Mouse (Mus musculus) forebrain, postnatal 0 days (tissue): Measurements from ENCODE around the gene Fam71b. TPM values are rescaled to one million over a fixed set of nuclear protein-coding genes. Genes with fewer than 3 reads are reported as not detected.

Source experiments
- ATAC-seq: fragments of 200-750 bp; cut with Nextera tagmentation; 2 replicates; pipeline ENCODE4 v1.8.0; 2017; ENCODE audit warnings: mild to moderate bottlenecking, moderate library complexity
- DNase-seq: peaks from one replicate; pipeline ENCODE4 v3.0.0-alpha.2; 2015
- H3K27ac ChIP-seq: fragments of 300-500 bp; sonication (generic); 2 replicates; pipeline ENCODE4 v1.5.1; 2014; ENCODE audit warnings: low read depth, mild to moderate bottlenecking, antibody characterized with exemption, low read length, moderate library complexity, mixed read lengths
- H3K27me3 ChIP-seq: fragments of 300-500 bp; sonication (generic); 2 replicates; pipeline ENCODE4 v1.6.1; 2014; ENCODE audit warnings: mild to moderate bottlenecking, low read length, mixed read lengths; ENCODE audit not compliant: insufficient read depth
- H3K36me3 ChIP-seq: fragments of 300-500 bp; sonication (generic); 2 replicates; pipeline ENCODE4 v1.6.1; 2014; ENCODE audit warnings: mild to moderate bottlenecking, moderate library complexity; ENCODE audit not compliant: insufficient read depth
- H3K4me1 ChIP-seq: fragments of 300-500 bp; sonication (generic); 2 replicates; pipeline ENCODE4 v1.6.1; 2014; ENCODE audit warnings: antibody characterized with exemption; ENCODE audit not compliant: insufficient read depth
- H3K4me2 ChIP-seq: fragments of 300-500 bp; sonication (generic); 2 replicates; pipeline ENCODE4 v1.6.1; 2014; ENCODE audit warnings: low read depth, mild to moderate bottlenecking, moderate library complexity
- H3K4me3 ChIP-seq: fragments of 300-500 bp; sonication (generic); 2 replicates; pipeline ENCODE4 v1.5.1; 2014; ENCODE audit warnings: low read depth, low read length, mixed read lengths
- H3K9ac ChIP-seq: fragments of 300-500 bp; sonication (generic); 2 replicates; pipeline ENCODE4 v1.6.1; 2014; ENCODE audit warnings: mild to moderate bottlenecking
- H3K9me3 ChIP-seq: fragments of 300-500 bp; sonication (generic); 2 replicates; pipeline ENCODE4 v1.6.1; 2016; ENCODE audit warnings: low read length
- CTCF ChIP-seq: sonication (generic); IDR thresholded peaks from 2 replicates; pipeline ENCODE4 v1.5.1; 2016; ENCODE audit warnings: antibody characterized with exemption, control low read depth, low read depth
- WGBS: fragments of 180-500 bp; shearing (Covaris S2); extraction: QIAGEN DNeasy Blood & Tissue Kit; methylation state at CpG from one replicate; pipeline ENCODE4 v1.1.7; 2014; 5-methylcytosine and 5-hydroxymethylcytosine counted together
- polyA plus RNA-seq: library from polyadenylated mRNA; unstranded; fragments of >200 nt; fragmentation: Nextera tagmentation; extraction: Ambion mirVana; gene quantifications from 2 replicates; pipeline ENCODE4 v1.2.1, GENCODE M21; 2015
- total RNA-seq: library from RNA; depleted of rRNA; stranded (reverse); fragments of >200 nt; gene quantifications from 2 replicates; pipeline ENCODE4 v1.2.3, GENCODE M21; 2014; rRNA removed

The Fam71b gene
- total RNA-seq (not detected in 2 replicates), polyA plus RNA-seq (not detected in 2 replicates)

GRCm38 (mm10) chr11:46396167-46396859 lies at the start of gene Fam71b:
Gene Fam71b, plus strand, starts transcription at chr11:46396559.
- TF ChIP-seq CTCF: no peak
- Histone ChIP-seq H3K9me3 (no peaks in the 10 kb centered on the region), H3K27ac (no peak within 1 kb of the TSS), H3K4me3 (no peak within 1 kb of the TSS), H3K27me3 (no peaks in the 10 kb centered on the region), H3K4me2 (no peak within 1 kb of the TSS), H3K36me3 (no peaks in the 10 kb centered on the region), H3K4me1 (no peaks in the 10 kb centered on the region), H3K9ac (no peak within 1 kb of the TSS)
- ATAC-seq (no peak), DNase-seq (no peak)
- 81% methylated on average over 13 of the region's 13 CpGs for WGBS

- Histone ChIP-seq H3K4me3 (no peak overlapping the region), H3K9ac (no peak overlapping the region), H3K27me3 (no peaks in the 10 kb centered on the region), H3K4me2 (no peak overlapping the region), H3K9me3 (no peaks in the 10 kb centered on the region), H3K4me1 (no peaks in the 10 kb centered on the region), H3K36me3 (no peaks in the 10 kb centered on the region), H3K27ac (no peak overlapping the region)
- DNase-seq (no peak), ATAC-seq (no peak)
- 89% methylated on average over 5 of the region's 5 CpGs for WGBS
- TF ChIP-seq CTCF: no peak
Measured at GRCm38 (mm10) chr11:46347756-46348155, 48.6 kb upstream of the Fam71b start.

GRCm38 (mm10) chr11:46348416-46348815 lies 47.9 kb upstream of the Fam71b start:
- Histone ChIP-seq H3K9ac (no peak overlapping the region), H3K4me1 (no peaks in the 10 kb centered on the region), H3K27me3 (no peaks in the 10 kb centered on the region), H3K4me3 (no peak overlapping the region), H3K4me2 (no peak overlapping the region), H3K36me3 (no peaks in the 10 kb centered on the region), H3K9me3 (no peaks in the 10 kb centered on the region), H3K27ac (no peak overlapping the region)
- no peak for ATAC-seq
- DNase-seq: no peak
- TF ChIP-seq CTCF: no peak
- WGBS: 82% methylated on average over 3 of the region's 3 CpGs

- no peak overlapping the region for H3K9ac ChIP-seq
- no peaks in the 10 kb centered on the region for H3K4me1 ChIP-seq
- WGBS: 58% methylated on average over 2 of the region's 2 CpGs
Measured at GRCm38 (mm10) chr11:46349681-46350410, 46.5 kb upstream of the Fam71b start.

GRCm38 (mm10) chr11:46358369-46358768 lies 38.0 kb upstream of the Fam71b start:
- Histone ChIP-seq H3K36me3 (no peaks in the 10 kb centered on the region), H3K9me3 (no peaks in the 10 kb centered on the region), H3K27ac (no peak overlapping the region), H3K9ac (no peak overlapping the region), H3K27me3 (no peaks in the 10 kb centered on the region), H3K4me2 (no peak overlapping the region), H3K4me3 (no peak overlapping the region), H3K4me1 (no peaks in the 10 kb centered on the region)
- 50% methylated on average over 1 of the region's 1 CpGs for WGBS
- TF ChIP-seq CTCF: no peak
- DNase-seq (no peak), ATAC-seq (no peak)

More at GRCm38 (mm10) chr11:46349681-46350410, 46.5 kb upstream of the Fam71b start:
- DNase-seq (no peak), ATAC-seq (no peak)
- H3K4me2 ChIP-seq: no peak overlapping the region
- H3K36me3 ChIP-seq: no peaks in the 10 kb centered on the region
- no peak overlapping the region for H3K4me3 ChIP-seq
- no peak for TF ChIP-seq CTCF
- H3K27me3 ChIP-seq: no peaks in the 10 kb centered on the region
- H3K27ac ChIP-seq: no peak overlapping the region
- H3K9me3 ChIP-seq: no peaks in the 10 kb centered on the region

GRCm38 (mm10) chr11:46360991-46361665 lies 35.2 kb upstream of the Fam71b start:
- no peak overlapping the region for H3K4me3 ChIP-seq
- DNase-seq (no peak), ATAC-seq (no peak)
- no peaks in the 10 kb centered on the region for H3K27me3 ChIP-seq
- no peaks in the 10 kb centered on the region for H3K9me3 ChIP-seq
- H3K4me2 ChIP-seq: no peak overlapping the region
- H3K36me3 ChIP-seq: no peaks in the 10 kb centered on the region
- WGBS: 65% methylated on average over 2 of the region's 2 CpGs
- no peak overlapping the region for H3K27ac ChIP-seq
- no peaks in the 10 kb centered on the region for H3K4me1 ChIP-seq
- no peak overlapping the region for H3K9ac ChIP-seq
- no peak for TF ChIP-seq CTCF
